Mouse (Mus musculus) left cerebral cortex, postnatal 36 days (tissue): ENCODE results near the gene Angptl8. TPM values are rescaled to one million over a fixed set of nuclear protein-coding genes. Genes with fewer than 3 reads are reported as not detected.
"Not testable (repeated sequence)": the region's sequence is repeated elsewhere in the genome, so short reads cannot be mapped to it uniquely, and the experiment has no call there.

ENCODE experiments used
- DNase-seq, 2 experiments: peaks; one replicate each; pipeline ENCODE4 v3.0.0; 2021 to 2022; ENCODE audit warnings: low spot score in 2 of 2, mixed read lengths in 1 of 2
- intact Hi-C: fragments of 180-260 bp; cut with DNase I; formaldehyde crosslinking; loops from one replicate; pipeline ENCODE4 v1.15.1; 2025
- total RNA-seq, 2 experiments: library from RNA; stranded (reverse); gene quantifications; 2 replicates each; pipeline ENCODE4 v1.2.3; 2021

Gene Angptl8
- not detected for total RNA-seq

GRCm38 (mm10) chr9:21835258-21835912 lies at the start of gene Angptl8:
Gene Angptl8 (plus strand): TSS chr9:21835510.
- no peak for DNase-seq
- intact Hi-C loops = no loop called here

GRCm38 (mm10) chr9:21786309-21786708 lies 49.0 kb upstream of the Angptl8 start:
- DNase-seq, intact Hi-C loops: not testable (repeated sequence)

GRCm38 (mm10) chr9:21786906-21787305 lies 48.4 kb upstream of the Angptl8 start:
- intact Hi-C loops = no loop called here
- DNase-seq = peak; percentile 42 to 56

- intact Hi-C loops = no loop called here
- no peak for DNase-seq
Measured at GRCm38 (mm10) chr9:21787654-21788053, 47.7 kb upstream of the Angptl8 start.

- intact Hi-C loops = no loop called here
- DNase-seq = no peak
Measured at GRCm38 (mm10) chr9:21788234-21788633, 47.1 kb upstream of the Angptl8 start.

- intact Hi-C loops = no loop called here
- no peak for DNase-seq
Measured at GRCm38 (mm10) chr9:21791861-21792260, 43.4 kb upstream of the Angptl8 start.

GRCm38 (mm10) chr9:21792644-21793043 lies 42.7 kb upstream of the Angptl8 start:
- DNase-seq = peak; percentile 34 to 56
- intact Hi-C loops = no loop called here

- intact Hi-C loops = not testable (repeated sequence)
Measured at GRCm38 (mm10) chr9:21793507-21793906, 41.8 kb upstream of the Angptl8 start.

GRCm38 (mm10) chr9:21794344-21794834 lies 40.9 kb upstream of the Angptl8 start:
- intact Hi-C loops = no loop called here
- no peak for DNase-seq

More at GRCm38 (mm10) chr9:21793507-21793906, 41.8 kb upstream of the Angptl8 start:
- DNase-seq = not testable (repeated sequence)

- DNase-seq = no peak
- intact Hi-C loops = no loop called here
Measured at GRCm38 (mm10) chr9:21794925-21795324, 40.4 kb upstream of the Angptl8 start.

- no peak for DNase-seq
- intact Hi-C loops = no loop called here
Measured at GRCm38 (mm10) chr9:21795579-21795978, 39.7 kb upstream of the Angptl8 start.

- intact Hi-C loops = no loop called here
- DNase-seq = no peak
Measured at GRCm38 (mm10) chr9:21796259-21796658, 39.1 kb upstream of the Angptl8 start.

GRCm38 (mm10) chr9:21796919-21797318 lies 38.4 kb upstream of the Angptl8 start:
- DNase-seq = no peak
- intact Hi-C loops = no loop called here

GRCm38 (mm10) chr9:21797921-21798344 lies 37.4 kb upstream of the Angptl8 start:
- intact Hi-C loops = no loop called here

GRCm38 (mm10) chr9:21798345-21799009 lies 36.8 kb upstream of the Angptl8 start, which contains the start of gene Kank2:
Gene Kank2 (minus strand): TSS chr9:21798744.
- DNase-seq = peak; percentile 65 to 73
- intact Hi-C loops = no loop called here

More at GRCm38 (mm10) chr9:21797921-21798344, 37.4 kb upstream of the Angptl8 start:
- DNase-seq = peak in 1 of 2 experiments; percentile 25

GRCm38 (mm10) chr9:21799010-21799350 lies 36.3 kb upstream of the Angptl8 start:
- intact Hi-C loops = no loop called here
- DNase-seq = no peak

- intact Hi-C loops = loop anchor here (5.0 to 10.0 kb wide), 2 partner anchors 116 to 189 kb away; no protein-coding TSS in a partner anchor
- no peak for DNase-seq
Measured at GRCm38 (mm10) chr9:21801121-21801520, 34.2 kb upstream of the Angptl8 start.

- intact Hi-C loops = loop anchor here (5.0 to 10.0 kb wide), 2 partner anchors 117 to 189 kb away; no protein-coding TSS in a partner anchor
- no peak for DNase-seq
Measured at GRCm38 (mm10) chr9:21801591-21801990, 33.7 kb upstream of the Angptl8 start.

GRCm38 (mm10) chr9:21803986-21804644 lies 31.2 kb upstream of the Angptl8 start:
- peak; percentile 80 for DNase-seq
- intact Hi-C loops = loop anchor here (5.0 to 10.0 kb wide), 2 partner anchors 119 to 192 kb away; no protein-coding TSS in a partner anchor

- intact Hi-C loops = loop anchor here (10.0 kb wide), 1 partner anchor 122 kb away; no protein-coding TSS in a partner anchor
- no peak for DNase-seq
Measured at GRCm38 (mm10) chr9:21806363-21806762, 28.9 kb upstream of the Angptl8 start.
